ENCODE assay signal across 14 mouse cellular contexts in genomic region chr7:137558871-137559270, GRCm38 (mm10).
DNase-seq lines count a peak whose midpoint lies in the region; ATAC-seq and TF ChIP-seq lines count a peak whose summit lies in the region.
"Had no signal": no experiment of that assay in that cellular context is flagged by ENCODE, and none has a peak within 500 bp of the region (broad histone marks: within the 10 kb centered on the region; RNA-seq: fewer than 3 reads in every experiment).

No protein-coding gene starts in this region.

- H3K36me3 ChIP-seq in midbrain, postnatal 0 days (ENCODE audit: insufficient read depth, low read length), result no peaks in the 10 kb centered on the region
- no peaks in the 10 kb centered on the region for H3K36me3 ChIP-seq in midbrain, embryonic 13.5 days
- H3K36me3 ChIP-seq in lung, postnatal 0 days (ENCODE audit: insufficient read depth, low read length), result no peaks in the 10 kb centered on the region
- H3K36me3 ChIP-seq: G1E; liver, embryonic 13.5 days had no signal

- H3K9me3 ChIP-seq in midbrain, postnatal 0 days (ENCODE audit: low read length), result no peaks in the 10 kb centered on the region
- no peaks in the 10 kb centered on the region for H3K9me3 ChIP-seq in midbrain, embryonic 13.5 days
- no peaks in the 10 kb centered on the region for H3K9me3 ChIP-seq in lung, postnatal 0 days (ENCODE audit: low read length)
- H3K9me3 ChIP-seq: liver, embryonic 13.5 days had no signal

- intact Hi-C loops in left cerebral cortex, postnatal 14 days (cut with DNase I), result no loop called here

- 94% methylated on average over 3 of the region's 3 CpGs for WGBS in midbrain, postnatal 0 days
- 87% methylated on average over 3 of the region's 3 CpGs for WGBS in midbrain, embryonic 13.5 days
- WGBS in lung, postnatal 0 days, result 75% methylated on average over 3 of the region's 3 CpGs

- no peak overlapping the region for H3K4me2 ChIP-seq in midbrain, postnatal 0 days (ENCODE audit: low read depth, low read length, poor library complexity, severe bottlenecking)
- H3K4me2 ChIP-seq in midbrain, embryonic 13.5 days (replicated peaks), result no peak overlapping the region
- H3K4me2 ChIP-seq in lung, postnatal 0 days (replicated peaks; ENCODE audit: low read depth, low read length), result no peak overlapping the region
- H3K4me2 ChIP-seq: hindbrain, embryonic 14.5 days; liver, embryonic 13.5 days; midbrain, embryonic 11.5 days had no signal

- TF ChIP-seq CTCF in midbrain, postnatal 0 days (IDR thresholded peaks at IDR 0.05), result no peak
- no peak for TF ChIP-seq CTCF in lung, postnatal 0 days (IDR thresholded peaks at IDR 0.05)

- peak; percentile 27 for DNase-seq in midbrain, postnatal 0 days (ENCODE audit: low spot score)
- DNase-seq in layer of hippocampus, adult 9-10 months (ENCODE audit: low spot score), result peak; percentile 47
- peak; percentile 8 to 65 for DNase-seq in left cerebral cortex, postnatal 14 days (ENCODE audit: low spot score in 2 of 2)
- DNase-seq in lung, postnatal 0 days (ENCODE audit: low spot score), result no peak
- DNase-seq in heart, postnatal 4 days, result no peak
- no peak for DNase-seq in embryo, embryonic 9.5 days (ENCODE audit: extremely low spot score)
- DNase-seq: adrenal gland, adult 8-10 months; embryo, embryonic 11 days; forebrain, postnatal 0 days; liver, embryonic 13.5 days had no signal

- no peak overlapping the region for H3K4me3 ChIP-seq in midbrain, postnatal 0 days (ENCODE audit: low read depth, low read length)
- no peak overlapping the region for H3K4me3 ChIP-seq in midbrain, embryonic 13.5 days (replicated peaks)
- no peak overlapping the region for H3K4me3 ChIP-seq in lung, postnatal 0 days (ENCODE audit: low read depth, low read length)
- H3K4me3 ChIP-seq: liver, embryonic 13.5 days had no signal

- H3K9ac ChIP-seq in midbrain, postnatal 0 days (replicated peaks; ENCODE audit: low read length, poor library complexity, severe bottlenecking), result no peak overlapping the region
- no peak overlapping the region for H3K9ac ChIP-seq in midbrain, embryonic 13.5 days (replicated peaks)
- no peak overlapping the region for H3K9ac ChIP-seq in lung, postnatal 0 days (replicated peaks; ENCODE audit: low read depth)
- H3K9ac ChIP-seq: forebrain, postnatal 0 days; hindbrain, embryonic 14.5 days; liver, embryonic 13.5 days had no signal

- ATAC-seq in midbrain, postnatal 0 days (ENCODE audit: low FRiP score), result no peak
- ATAC-seq in midbrain, embryonic 13.5 days, result no peak
- ATAC-seq in lung, postnatal 0 days, result no peak
- ATAC-seq: forebrain, postnatal 0 days had no signal

- no peaks in the 10 kb centered on the region for H3K4me1 ChIP-seq in midbrain, postnatal 0 days (ENCODE audit: insufficient read depth, low read length)
- H3K4me1 ChIP-seq in midbrain, embryonic 13.5 days (replicated peaks), result peaks cover 9% of the 10 kb centered on the region
- no peaks in the 10 kb centered on the region for H3K4me1 ChIP-seq in lung, postnatal 0 days (ENCODE audit: insufficient read depth, low read depth, low read length)
- H3K4me1 ChIP-seq: liver, embryonic 13.5 days had no signal

- no peak for TF ChIP-seq EP300 in lung, postnatal 0 days (IDR thresholded peaks at IDR 0.05)

- no peaks in the 10 kb centered on the region for H3K27me3 ChIP-seq in midbrain, postnatal 0 days (ENCODE audit: insufficient read depth, low read length)
- no peaks in the 10 kb centered on the region for H3K27me3 ChIP-seq in midbrain, embryonic 13.5 days
- no peaks in the 10 kb centered on the region for H3K27me3 ChIP-seq in lung, postnatal 0 days (replicated peaks; ENCODE audit: insufficient read depth, low read length)
- H3K27me3 ChIP-seq: liver, embryonic 13.5 days had no signal

- H3K27ac ChIP-seq in midbrain, postnatal 0 days (ENCODE audit: low read depth, low read length), result no peak overlapping the region
- H3K27ac ChIP-seq in midbrain, embryonic 13.5 days, result no peak overlapping the region
- H3K27ac ChIP-seq in lung, postnatal 0 days (ENCODE audit: low read length), result no peak overlapping the region
- H3K27ac ChIP-seq: hindbrain, embryonic 14.5 days; liver, embryonic 13.5 days had no signal

Comparison
In these comparisons a context has a peak if more than half of its experiments do, and no peak if none do; other contexts are left out.
1. DNase-seq: peak in midbrain, postnatal 0 days (single experiment), layer of hippocampus, adult 9-10 months (single experiment) and left cerebral cortex, postnatal 14 days (2 of 2); none in lung, postnatal 0 days (single experiment), heart, postnatal 4 days (single experiment) and embryo, embryonic 9.5 days (single experiment).